Mouse (Mus musculus) cerebellum, adult 9-10 months (tissue): ENCODE data around the gene Nucks1.
A peak's percentile ranks its signal among the peaks of the same experiment; 100 is the strongest.

Experiments used
- DNase-seq: peaks from one replicate; pipeline ENCODE4 v3.0.0; 2022

The Nucks1 gene

GRCm38 (mm10) chr1:131922100-131922499 is 11.8 kb downstream of the Nucks1 start:
- DNase-seq: no peak

GRCm38 (mm10) chr1:131933471-131933870 is 23.1 kb downstream of the Nucks1 start:
- DNase-seq: no peak

GRCm38 (mm10) chr1:131937659-131938305 is 27.4 kb downstream of the Nucks1 start:
- peak; percentile 62 for DNase-seq

- no peak for DNase-seq
These were observed 28.5 kb downstream of the Nucks1 start for GRCm38 (mm10) chr1:131938811-131939210.

- no peak for DNase-seq
These were observed 30.4 kb downstream of the Nucks1 start for GRCm38 (mm10) chr1:131940711-131941244.

GRCm38 (mm10) chr1:131941501-131941900 is 31.2 kb downstream of the Nucks1 start:
- DNase-seq: no peak

GRCm38 (mm10) chr1:131942621-131943590 is 32.6 kb downstream of the Nucks1 start:
- no peak for DNase-seq

- DNase-seq: no peak
These were observed 35.5 kb downstream of the Nucks1 start for GRCm38 (mm10) chr1:131945674-131946440.

- no peak for DNase-seq
These were observed 36.3 kb downstream of the Nucks1 start for GRCm38 (mm10) chr1:131946462-131947215.

- DNase-seq: no peak
These were observed 37.7 kb downstream of the Nucks1 start for GRCm38 (mm10) chr1:131947997-131948525.

- DNase-seq: no peak
These were observed 44.0 kb downstream of the Nucks1 start for GRCm38 (mm10) chr1:131954242-131954865.

GRCm38 (mm10) chr1:131955131-131955757 is 44.9 kb downstream of the Nucks1 start:
- no peak for DNase-seq

GRCm38 (mm10) chr1:131957416-131957815 is 47.1 kb downstream of the Nucks1 start:
- DNase-seq: no peak

- no peak for DNase-seq
These were observed 50.7 kb downstream of the Nucks1 start for GRCm38 (mm10) chr1:131961004-131961403.

GRCm38 (mm10) chr1:131962606-131963084 is 52.3 kb downstream of the Nucks1 start, which contains the start of gene Slc45a3:
Gene Slc45a3, plus strand, starts transcription at chr1:131962967.
- DNase-seq: no peak

- DNase-seq: no peak
These were observed 53.0 kb downstream of the Nucks1 start for GRCm38 (mm10) chr1:131963085-131963951.

GRCm38 (mm10) chr1:131964100-131964499 is 53.8 kb downstream of the Nucks1 start:
- no peak for DNase-seq

GRCm38 (mm10) chr1:131964580-131964979 is 54.2 kb downstream of the Nucks1 start:
- no peak for DNase-seq

GRCm38 (mm10) chr1:131965818-131966217 is 55.5 kb downstream of the Nucks1 start:
- no peak for DNase-seq

- DNase-seq: no peak
These were observed 57.0 kb downstream of the Nucks1 start for GRCm38 (mm10) chr1:131967336-131967735.
